Comparison of ENCODE assay signal across 8 mouse cellular contexts in genomic region chr10:81134966-81135681, GRCm38 (mm10). TPM values are rescaled to one million over a fixed set of nuclear protein-coding genes. Genes with fewer than 3 reads are reported as not detected.
DNase-seq lines count a peak whose midpoint lies in the region; ATAC-seq and TF ChIP-seq lines count a peak whose summit lies in the region.

TSS of gene Zbtb7a (plus strand) at chr10:81135220.

- peak within 1 kb of the TSS; percentile 98 for H3K4me2 ChIP-seq in lung, embryonic 15.5 days

- 2% methylated on average over 41 of the region's 41 CpGs for WGBS in lung, embryonic 15.5 days

- peak within 1 kb of the TSS; percentile 86; the same call in 1 of the 2 replicates for H3K27ac ChIP-seq in ES-E14 (ENCODE audit: insufficient read depth, low read depth, low read length, poor library complexity, severe bottlenecking)
- H3K27ac ChIP-seq in lung, embryonic 15.5 days: peak within 1 kb of the TSS; percentile 99

- no peaks in the 10 kb centered on the region for H3K36me3 ChIP-seq in ES-E14 (ENCODE audit: control insufficient read depth, insufficient read depth, low read length, poor library complexity, severe bottlenecking)
- H3K36me3 ChIP-seq in lung, embryonic 15.5 days: no peaks in the 10 kb centered on the region

- H3K9ac ChIP-seq in ES-E14 (ENCODE audit: insufficient read depth, low read depth, low read length, poor library complexity, severe bottlenecking): peak within 1 kb of the TSS; percentile 91
- H3K9ac ChIP-seq in lung, embryonic 15.5 days: peak within 1 kb of the TSS; percentile 94

- no peak for DNase-seq in ES-E14 (ENCODE audit: low read depth, low spot score)
- DNase-seq in adrenal gland, postnatal 10 days: peak; percentile 69
- peak in 1 of 2 experiments; percentile 56 for DNase-seq in heart, postnatal 10 days
- DNase-seq in kidney, postnatal 36 days: peak; percentile 68 to 78
- DNase-seq in retina, postnatal 1 day: peak; percentile 53
- no peak for DNase-seq in frontal cortex, postnatal 10 days (ENCODE audit: low spot score in 2 of 2)

- H3K9me3 ChIP-seq in ES-E14 (ENCODE audit: control insufficient read depth, insufficient read depth, low read depth, low read length): no peaks in the 10 kb centered on the region
- no peaks in the 10 kb centered on the region for H3K9me3 ChIP-seq in lung, embryonic 15.5 days

- H3K27me3 ChIP-seq in lung, embryonic 15.5 days: peaks cover 18% of the 10 kb centered on the region; the same call in 1 of the 2 replicates

- peak; percentile 7; the same call in 1 of the 2 replicates for ATAC-seq in erythroid progenitor cell, adult 5-6 weeks (replicated peaks; ENCODE audit: low FRiP score, poor library complexity, severe bottlenecking)
- no peak for ATAC-seq in lung, embryonic 15.5 days (ENCODE audit: borderline replicate concordance, extremely low read depth, low FRiP score, low TSS enrichment)

- in situ Hi-C loops in ES-E14 (cut with MboI; ENCODE audit: low sequenced_read_pairs in 2 of 2, unreplicated experiment in 2 of 2): no loop called here

- intact Hi-C loops in heart, postnatal 10 days (cut with DNase I): loop anchor here (5.0 kb wide), 1 partner anchor 42 kb away; the partner anchor contains the start of gene Eef2

- peaks cover 0 to 21% of the 10 kb centered on the region in 2 experiments; a peak in 3 of 4 replicates for H3K4me1 ChIP-seq in ES-E14 (ENCODE audit: control insufficient read depth in 2 of 2, insufficient read depth in 2 of 2, low read length in 2 of 2, poor library complexity in 1 of 2)
- peaks cover 39% of the 10 kb centered on the region for H3K4me1 ChIP-seq in lung, embryonic 15.5 days

- peak within 1 kb of the TSS; percentile 86 to 96 for H3K4me3 ChIP-seq in ES-E14 (ENCODE audit: insufficient read depth in 1 of 2, low read depth in 1 of 2, low read length in 2 of 2, poor library complexity in 1 of 2, severe bottlenecking in 1 of 2)
- peak within 1 kb of the TSS; percentile 81 for H3K4me3 ChIP-seq in lung, embryonic 15.5 days

TF ChIP-seq in ES-E14, 5 proteins besides CTCF, POLR2A, EP300 and RAD21:
- TF ChIP-seq ZNF384 (IDR thresholded peaks at IDR 0.05; ENCODE audit: low read depth, low read length) (no peak), MAFK (IDR thresholded peaks at IDR 0.05; ENCODE audit: insufficient read depth, low read depth, low read length) (no peak), CHD2 (IDR thresholded peaks at IDR 0.05; ENCODE audit: low read depth, low read length) (no peak), HCFC1 (IDR thresholded peaks at IDR 0.05; ENCODE audit: borderline replicate concordance, insufficient read depth, low read length) (no peak), ZC3H11A (IDR thresholded peaks at IDR 0.05; ENCODE audit: borderline replicate concordance, low read depth, low read length) (no peak)

RNA-seq across cellular contexts. Expression of gene Zbtb7a, which starts in this region (rescaled TPM):
- total RNA-seq in ES-E14 (2012; rRNA removed): 15.7 and 30.1 TPM in 2 replicates
- total RNA-seq in adrenal gland, postnatal 10 days (2021): 10 to 100 TPM; 61.1 to 66.6 TPM
- total RNA-seq in erythroid progenitor cell, adult 5-6 weeks (2015; ENCODE audit: low replicate concordance): 31.7 and 33.1 TPM in 2 replicates
- 23.1 and 33.2 TPM in 2 replicates for total RNA-seq in erythroid progenitor cell, adult 5-6 weeks (2017; ENCODE audit: low replicate concordance)
- total RNA-seq in heart, postnatal 10 days (2021): 10 to 100 TPM; 43.7 to 48.0 TPM
- polyA plus RNA-seq in lung, embryonic 15.5 days (2015; fragmentation: Nextera tagmentation; extraction: Ambion mirVana): 34.1 and 36.9 TPM in 2 replicates

Comparison
In these comparisons a context has a peak if more than half of its experiments do, and no peak if none do; other contexts are left out.
1. DNase-seq: peak in adrenal gland, postnatal 10 days (single experiment), kidney, postnatal 36 days (2 of 2) and retina, postnatal 1 day (single experiment); none in ES-E14 (single experiment) and frontal cortex, postnatal 10 days (0 of 2).